9 mouse cellular contexts compared by ENCODE assay signal in genomic region chr5:102054511-102055093, GRCm38 (mm10). TPM values are rescaled to one million over a fixed set of nuclear protein-coding genes. Genes with fewer than 3 reads are reported as not detected.
DNase-seq lines count a peak whose midpoint lies in the region; ATAC-seq and TF ChIP-seq lines count a peak whose summit lies in the region.
"Had no signal": no experiment of that assay in that cellular context is flagged by ENCODE, and none has a peak within 500 bp of the region (broad histone marks: within the 10 kb centered on the region; RNA-seq: fewer than 3 reads in every experiment).

No protein-coding gene starts in this region.

- TF ChIP-seq POLR2A in heart, adult 2 months (IDR thresholded peaks at IDR 0.05; ENCODE audit: insufficient read depth, low read depth, low read length) = no peak

- H3K4me1 ChIP-seq in heart, adult 2 months (ENCODE audit: control insufficient read depth, insufficient read depth, low read length) = peaks cover 12% of the 10 kb centered on the region
- H3K4me1 ChIP-seq in heart, embryonic 12.5 days (replicated peaks) = peaks cover 35% of the 10 kb centered on the region
- peaks cover 54% of the 10 kb centered on the region for H3K4me1 ChIP-seq in liver, embryonic 15.5 days (replicated peaks)

- H3K79me2 ChIP-seq in heart, adult 2 months (replicated peaks; ENCODE audit: control insufficient read depth, insufficient read depth, low read length) = peaks cover 17% of the 10 kb centered on the region

- H3K36me3 ChIP-seq in heart, adult 2 months (ENCODE audit: control insufficient read depth, insufficient read depth, low read length) = peaks cover 5% of the 10 kb centered on the region
- H3K36me3 ChIP-seq in heart, embryonic 12.5 days = no peaks in the 10 kb centered on the region
- H3K36me3 ChIP-seq in liver, embryonic 15.5 days (replicated peaks) = no peaks in the 10 kb centered on the region

- no peak overlapping the region for H3K9ac ChIP-seq in heart, adult 2 months (ENCODE audit: low read depth, low read length)
- no peak overlapping the region for H3K9ac ChIP-seq in heart, embryonic 12.5 days
- H3K9ac ChIP-seq in liver, embryonic 15.5 days = no peak overlapping the region

- 52% methylated on average over 11 of the region's 11 CpGs for WGBS in heart, adult 2 months
- 75% methylated on average over 11 of the region's 11 CpGs for WGBS in heart, embryonic 12.5 days
- 57% methylated on average over 11 of the region's 11 CpGs for WGBS in liver, embryonic 15.5 days (ENCODE audit: insufficient replicate concordance)

- H3K4me3 ChIP-seq in heart, adult 2 months = no peak overlapping the region
- no peak overlapping the region for H3K4me3 ChIP-seq in heart, embryonic 12.5 days
- H3K4me3 ChIP-seq in liver, embryonic 15.5 days (replicated peaks) = no peak overlapping the region

- no peak for ATAC-seq in heart, embryonic 12.5 days (ENCODE audit: insufficient number of reproducible peaks, low FRiP score)
- peak; percentile 12; the same call in 1 of the 2 replicates for ATAC-seq in liver, embryonic 15.5 days (ENCODE audit: insufficient read depth)
- no peak for ATAC-seq in frontal cortex, adult (ENCODE audit: low TSS enrichment)

- H3K27ac ChIP-seq in heart, adult 2 months = peak overlapping the region; percentile 56
- H3K27ac ChIP-seq in heart, embryonic 12.5 days (ENCODE audit: poor library complexity, severe bottlenecking) = no peak overlapping the region
- H3K27ac ChIP-seq in liver, embryonic 15.5 days (replicated peaks) = 0 out of 2 replicates have a peak overlapping the region, but pooled peaks have one; percentile 2

- peak; percentile 49 to 53 for DNase-seq in heart, adult 2 months
- peak; percentile 45 for DNase-seq in Muller cell, postnatal 12 days (ENCODE audit: inconsistent ontology term)
- DNase-seq in heart, postnatal 14 days = peak; percentile 44 to 51
- no peak for DNase-seq in right cerebral cortex, postnatal 14 days
- DNase-seq in spleen, postnatal 10 days (ENCODE audit: low spot score in 2 of 2) = no peak
- DNase-seq: embryo, embryonic 11 days had no signal

- no peak for TF ChIP-seq EP300 in heart, adult 2 months (IDR thresholded peaks at IDR 0.05; ENCODE audit: insufficient read depth, low read depth, low read length)

- no peaks in the 10 kb centered on the region for H3K9me3 ChIP-seq in heart, embryonic 12.5 days (replicated peaks)
- H3K9me3 ChIP-seq in liver, embryonic 15.5 days (replicated peaks) = no peaks in the 10 kb centered on the region

- no peaks in the 10 kb centered on the region for H3K27me3 ChIP-seq in heart, adult 2 months (ENCODE audit: control insufficient read depth, insufficient read depth, low read length)
- no peaks in the 10 kb centered on the region for H3K27me3 ChIP-seq in heart, embryonic 12.5 days (replicated peaks)
- no peaks in the 10 kb centered on the region for H3K27me3 ChIP-seq in liver, embryonic 15.5 days

- no peak overlapping the region for H3K4me2 ChIP-seq in heart, embryonic 12.5 days
- no peak overlapping the region for H3K4me2 ChIP-seq in liver, embryonic 15.5 days

- no peak for TF ChIP-seq CTCF in heart, adult 2 months (IDR thresholded peaks at IDR 0.05)

- intact Hi-C loops in heart, adult 2 months (cut with DNase I) = no loop called here
- intact Hi-C loops in heart, postnatal 14 days (cut with DNase I) = no loop called here

RNA-seq across cellular contexts. Expression of gene Wdfy3, which starts 15.1 kb away (rescaled TPM):
- total RNA-seq in heart, adult 2 months (2021) = 10 to 100 TPM; 29.0 to 29.3 TPM
- 11.6 and 13.9 TPM in 2 replicates for polyA plus RNA-seq in heart, adult 2 months (2012; rRNA removed)
- 15.7 and 17.4 TPM in 2 replicates for polyA plus RNA-seq in heart, embryonic 12.5 days (2016; fragmentation: Nextera tagmentation; extraction: Ambion mirVana)
- 10 to 100 TPM; 39.4 TPM for total RNA-seq in heart, postnatal 14 days (2021)
- polyA plus RNA-seq in liver, embryonic 15.5 days (2015; fragmentation: Nextera tagmentation; extraction: Ambion mirVana) = 3.4 and 4.2 TPM in 2 replicates

Comparison
In these comparisons a context has a peak if more than half of its experiments do, and no peak if none do; other contexts are left out.
1. DNase-seq: peak in heart, adult 2 months (2 of 2), Muller cell, postnatal 12 days (single experiment) and heart, postnatal 14 days (2 of 2); none in right cerebral cortex, postnatal 14 days (single experiment) and spleen, postnatal 10 days (0 of 2).